Mouse (Mus musculus): Measurements from ENCODE around the gene Hist2h2ab. TPM values are rescaled to one million over a fixed set of nuclear protein-coding genes. Genes with fewer than 3 reads are reported as not detected.
A peak's percentile ranks its signal among the peaks of the same experiment; 100 is the strongest.
"Not testable (repeated sequence)": the region's sequence is repeated elsewhere in the genome, so short reads cannot be mapped to it uniquely, and the experiment has no call there.

Gene Hist2h2ab
- total RNA-seq, 2 experiments from 2014 or later = 9.4 to 10.4 TPM

GRCm38 (mm10) chr3:96236834-96237334, 17.2 kb downstream of the Hist2h2ab start:
- no peak for DNase-seq (ENCODE audit: low spot score in 2 of 2)

- no peak for DNase-seq (ENCODE audit: low spot score in 2 of 2)
These were observed 17.8 kb downstream of the Hist2h2ab start for GRCm38 (mm10) chr3:96237335-96237903.

DNA sequence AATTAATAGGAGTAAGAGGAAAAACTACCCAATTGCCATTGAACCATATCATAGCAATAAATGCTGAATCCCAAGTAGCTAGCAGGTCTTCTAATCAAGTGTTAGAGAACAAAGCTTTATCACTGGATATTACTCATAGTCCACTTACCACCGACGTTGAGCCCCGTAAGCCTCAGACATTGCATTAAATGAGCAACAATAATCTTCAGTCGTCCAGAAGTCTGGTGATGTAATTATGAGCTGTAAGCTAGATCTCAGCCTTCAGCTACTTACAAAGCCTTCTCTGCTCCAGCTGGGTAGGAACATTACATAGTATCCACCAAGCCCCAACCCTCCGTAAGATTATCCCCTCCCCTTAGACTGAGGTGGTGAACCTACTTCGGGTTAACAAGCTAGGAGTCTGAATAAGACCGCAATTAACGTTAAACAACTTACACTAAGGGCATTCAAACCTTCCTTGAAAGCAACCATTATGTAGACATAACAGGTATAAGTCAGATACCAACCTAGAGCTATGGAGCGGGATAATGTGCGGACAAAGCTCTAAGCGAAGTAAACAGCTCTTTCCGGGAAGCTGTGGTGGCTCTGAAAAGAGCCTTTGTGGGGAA, 18.3 kb downstream of the Hist2h2ab start:
- DNase-seq (ENCODE audit: low spot score in 2 of 2) = no peak

GRCm38 (mm10) chr3:96238954-96239793, 19.5 kb downstream of the Hist2h2ab start, which contains the start of gene Hist2h3c2:
Gene Hist2h3c2 (minus strand): TSS chr3:96239127.
- DNase-seq (ENCODE audit: low spot score in 2 of 2) = peak in 1 of 2 experiments; percentile 37

DNA sequence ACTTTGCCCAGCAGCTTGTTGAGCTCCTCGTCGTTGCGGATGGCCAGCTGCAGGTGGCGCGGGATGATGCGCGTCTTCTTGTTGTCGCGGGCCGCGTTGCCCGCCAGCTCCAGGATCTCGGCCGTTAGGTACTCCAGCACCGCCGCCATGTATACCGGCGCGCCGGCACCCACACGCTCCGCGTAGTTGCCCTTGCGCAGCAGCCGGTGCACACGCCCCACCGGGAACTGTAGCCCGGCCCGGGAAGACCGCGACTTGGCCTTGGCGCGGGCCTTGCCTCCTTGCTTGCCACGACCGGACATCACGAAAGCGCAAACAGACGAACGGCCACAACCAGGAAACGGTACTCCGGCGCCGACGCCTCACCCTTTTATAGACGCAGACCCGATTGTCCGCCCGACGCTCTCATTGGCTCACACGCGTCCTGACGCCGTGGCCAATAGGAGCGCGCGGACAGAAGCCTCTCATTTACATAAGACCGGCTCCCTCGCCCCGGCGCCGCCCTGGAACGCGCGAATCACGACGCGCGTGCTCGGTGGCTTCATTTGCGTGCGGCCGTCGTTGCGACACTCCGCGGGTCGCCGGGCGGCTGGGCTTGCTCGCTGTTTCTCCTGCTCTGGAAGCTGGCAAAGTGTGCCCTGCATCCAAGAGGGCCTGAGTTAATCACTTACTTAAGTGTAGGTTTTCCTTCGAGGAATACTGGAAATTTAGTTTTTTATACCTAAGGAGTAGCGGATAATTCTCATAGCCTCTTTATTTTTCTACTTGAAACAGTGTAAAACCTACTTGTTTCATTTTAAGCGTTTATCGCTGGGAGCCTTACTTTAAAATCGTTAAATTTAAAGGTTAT, 20.5 kb downstream of the Hist2h2ab start, which contains the start of gene Hist2h2aa2:
Gene Hist2h2aa2 (minus strand): TSS at position 328 of the 850 bp plus-strand sequence.
- DNase-seq (ENCODE audit: low spot score in 2 of 2) = peak; percentile 98

- no peak for DNase-seq (ENCODE audit: low spot score in 2 of 2)
These were observed 21.1 kb downstream of the Hist2h2ab start for GRCm38 (mm10) chr3:96240799-96241197.

DNA sequence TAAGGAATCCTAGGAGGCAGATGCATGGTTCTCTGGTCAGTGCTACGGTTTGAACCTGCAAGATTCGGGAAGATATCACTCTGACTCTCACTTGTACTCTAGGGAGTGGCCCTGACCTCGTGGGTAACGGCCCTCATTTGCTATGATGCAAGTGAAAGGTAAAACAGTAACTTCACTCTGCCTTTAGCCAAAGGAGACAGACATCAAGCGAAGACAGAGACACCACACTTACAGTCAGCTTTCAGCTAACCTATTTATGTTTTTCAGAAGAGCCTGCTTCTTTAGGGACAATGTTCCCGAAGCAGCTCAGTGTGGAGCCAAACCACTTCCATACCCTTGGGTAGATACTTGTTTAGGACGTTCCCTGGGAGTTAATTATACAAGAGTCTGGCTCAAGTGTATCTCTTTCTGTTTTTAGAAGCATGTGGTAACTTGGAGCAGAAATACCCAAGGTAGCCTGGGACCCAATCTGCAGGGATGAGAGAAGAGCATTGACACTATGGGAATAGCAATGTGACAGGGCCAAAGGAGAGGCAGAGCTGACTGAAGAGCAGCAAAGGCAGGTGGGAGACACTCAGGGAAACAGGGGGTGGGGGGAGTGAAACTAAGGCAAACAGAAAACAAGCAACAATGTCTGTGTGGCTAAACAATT, 24.4 kb downstream of the Hist2h2ab start:
- no peak for DNase-seq (ENCODE audit: low spot score in 2 of 2)

DNA sequence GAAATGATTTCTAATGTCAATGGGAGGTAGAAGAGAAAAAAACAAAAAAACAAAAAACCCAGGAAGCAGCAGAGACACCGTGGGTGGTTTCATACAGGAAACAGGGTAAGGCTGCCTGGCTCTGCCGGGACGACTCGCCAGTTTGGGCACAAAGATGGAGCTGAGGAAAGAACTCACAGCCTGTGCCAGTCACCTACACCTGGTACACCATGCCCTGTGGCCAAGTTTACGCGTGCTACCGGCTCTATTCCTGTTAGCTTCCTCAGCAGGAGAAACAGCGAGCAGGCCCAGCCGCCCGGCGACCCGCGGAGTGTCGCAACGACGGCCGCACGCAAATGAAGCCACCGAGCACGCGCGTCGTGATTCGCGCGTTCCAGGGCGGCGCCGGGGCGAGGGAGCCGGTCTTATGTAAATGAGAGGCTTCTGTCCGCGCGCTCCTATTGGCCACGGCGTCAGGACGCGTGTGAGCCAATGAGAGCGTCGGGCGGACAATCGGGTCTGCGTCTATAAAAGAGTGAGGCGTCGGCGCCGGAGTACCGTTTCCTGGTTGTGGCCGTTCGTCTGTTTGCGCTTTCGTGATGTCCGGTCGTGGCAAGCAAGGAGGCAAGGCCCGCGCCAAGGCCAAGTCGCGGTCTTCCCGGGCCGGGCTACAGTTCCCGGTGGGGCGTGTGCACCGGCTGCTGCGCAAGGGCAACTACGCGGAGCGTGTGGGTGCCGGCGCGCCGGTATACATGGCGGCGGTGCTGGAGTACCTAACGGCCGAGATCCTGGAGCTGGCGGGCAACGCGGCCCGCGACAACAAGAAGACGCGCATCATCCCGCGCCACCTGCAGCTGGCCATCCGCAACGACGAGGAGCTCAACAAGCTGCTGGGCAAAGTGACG, 25.6 kb downstream of the Hist2h2ab start, which contains the start of gene Hist2h2aa1:
Gene Hist2h2aa1 (plus strand): TSS at position 495 of the 884 bp plus-strand sequence.
- DNase-seq (ENCODE audit: low spot score in 2 of 2) = peak; percentile 85 to 90

DNA sequence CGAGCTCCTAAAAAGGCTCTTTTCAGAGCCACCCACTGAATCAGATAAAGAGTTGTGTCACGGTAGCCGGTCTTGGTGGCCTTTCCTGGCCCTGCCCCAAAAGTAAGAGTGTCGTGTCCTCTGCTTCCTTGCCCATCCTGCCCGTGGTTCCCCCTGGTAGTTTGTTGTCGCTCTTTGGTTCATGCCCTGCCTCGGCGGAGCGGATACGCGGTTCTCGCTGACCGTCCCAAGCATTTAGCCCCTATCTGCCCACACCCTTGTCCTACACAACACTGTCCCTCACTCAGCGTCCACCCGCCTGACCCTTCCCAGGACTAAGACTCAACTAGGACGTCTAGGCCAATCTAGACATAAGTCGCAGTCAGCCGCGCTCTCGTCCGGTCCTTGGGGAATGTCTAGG, 26.4 kb downstream of the Hist2h2ab start:
- DNase-seq (ENCODE audit: low spot score in 2 of 2) = not testable (repeated sequence)

- DNase-seq (ENCODE audit: low spot score in 2 of 2) = not testable (repeated sequence)
These were observed 26.8 kb downstream of the Hist2h2ab start, which contains the start of gene Hist2h3c1 for GRCm38 (mm10) chr3:96246427-96246856. Gene Hist2h3c1 (plus strand): TSS chr3:96246685.

DNA sequence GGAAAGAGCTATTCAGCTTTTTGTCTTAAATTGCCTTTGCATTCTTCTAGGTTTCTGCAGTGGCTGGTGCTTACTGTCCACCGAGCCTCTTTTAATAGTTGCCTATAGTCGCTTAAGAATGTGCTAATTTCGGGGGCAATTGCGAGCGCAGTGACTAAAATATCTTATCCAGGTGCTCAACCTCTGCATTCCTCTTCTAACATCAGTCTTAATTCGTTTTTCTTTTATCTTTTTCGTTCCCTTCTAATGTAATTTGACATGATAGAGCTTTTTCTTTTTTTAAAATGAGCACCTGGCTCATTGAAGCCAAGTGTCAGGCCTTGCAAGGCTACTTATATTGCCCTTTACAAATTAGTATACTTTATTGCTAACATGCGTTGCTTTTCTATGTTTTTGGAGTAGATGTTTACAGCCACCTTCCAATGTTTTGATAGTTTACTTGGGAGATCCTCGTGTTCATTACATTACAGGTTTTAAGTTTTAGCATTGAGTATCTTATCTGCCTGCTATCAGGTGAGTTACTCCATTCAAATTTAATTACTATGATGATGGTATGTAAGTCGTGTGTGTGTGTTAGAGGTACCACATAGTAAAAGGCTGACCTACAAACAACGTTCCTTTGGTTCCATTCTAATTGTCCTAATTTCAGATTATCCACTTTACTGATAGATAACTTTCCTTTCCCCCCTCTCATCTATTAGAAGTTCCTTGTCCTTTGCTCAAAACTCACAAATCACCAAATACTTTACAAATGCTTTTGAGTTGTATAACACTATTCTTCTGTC, 27.9 kb downstream of the Hist2h2ab start:
- DNase-seq (ENCODE audit: low spot score in 2 of 2) = no peak

DNA sequence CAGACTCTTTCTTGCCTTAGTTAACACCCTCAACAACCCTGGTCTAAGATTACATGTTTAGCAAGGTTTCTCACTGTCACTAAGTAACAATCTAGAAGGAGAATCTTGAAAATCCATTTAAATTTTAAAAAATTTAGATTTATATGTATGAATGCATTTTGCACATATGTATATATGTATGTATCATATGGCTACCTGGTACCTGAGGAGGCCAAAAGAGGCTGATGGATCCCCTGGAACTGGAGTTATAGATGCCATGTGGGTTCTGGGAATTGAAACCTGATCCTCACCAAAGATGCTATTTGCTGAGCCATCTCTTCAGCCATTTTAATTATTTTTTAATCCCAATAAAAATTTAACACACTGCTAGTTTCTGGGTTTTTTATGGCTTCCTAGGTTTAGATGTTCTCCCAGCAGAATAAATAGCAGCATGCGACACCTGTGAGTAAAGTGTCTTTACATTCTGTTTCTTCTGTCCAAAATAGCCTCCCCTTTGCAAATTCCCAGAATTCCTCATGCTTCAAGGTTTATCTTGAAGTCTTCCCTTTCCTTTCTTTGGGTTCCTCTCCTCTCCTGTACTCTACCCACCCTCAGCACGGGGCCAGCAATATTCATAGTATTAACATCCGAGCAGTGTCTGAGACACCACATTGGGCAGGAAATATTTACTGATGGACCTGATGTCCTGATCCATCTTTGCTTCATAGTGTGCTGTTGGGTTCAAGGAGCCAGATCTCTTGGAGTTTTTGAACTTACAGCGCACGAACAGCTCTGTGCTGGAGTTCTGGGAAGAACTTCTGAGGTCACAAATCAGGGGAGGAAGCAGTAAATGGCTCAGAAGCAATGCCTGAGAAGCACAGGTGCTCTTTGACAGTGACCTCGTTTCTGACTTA, 28.7 kb downstream of the Hist2h2ab start:
- DNase-seq (ENCODE audit: low spot score in 2 of 2) = no peak

DNA sequence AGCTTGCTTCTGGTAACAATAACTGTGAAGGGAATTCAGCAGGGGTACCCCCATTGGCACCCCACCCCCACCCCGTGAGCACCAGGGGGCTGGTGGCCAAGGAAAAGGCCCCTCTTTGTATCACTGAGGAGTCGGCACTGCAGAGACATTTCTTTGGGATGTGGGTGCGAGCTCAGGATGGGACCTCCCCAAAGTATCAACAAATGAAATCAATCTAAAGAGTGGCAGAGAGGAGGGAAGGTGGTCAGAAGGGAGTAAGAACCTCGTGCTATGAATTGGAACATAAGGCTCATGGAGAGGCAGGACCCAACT, 29.3 kb downstream of the Hist2h2ab start:
- DNase-seq (ENCODE audit: low spot score in 2 of 2) = no peak

DNA sequence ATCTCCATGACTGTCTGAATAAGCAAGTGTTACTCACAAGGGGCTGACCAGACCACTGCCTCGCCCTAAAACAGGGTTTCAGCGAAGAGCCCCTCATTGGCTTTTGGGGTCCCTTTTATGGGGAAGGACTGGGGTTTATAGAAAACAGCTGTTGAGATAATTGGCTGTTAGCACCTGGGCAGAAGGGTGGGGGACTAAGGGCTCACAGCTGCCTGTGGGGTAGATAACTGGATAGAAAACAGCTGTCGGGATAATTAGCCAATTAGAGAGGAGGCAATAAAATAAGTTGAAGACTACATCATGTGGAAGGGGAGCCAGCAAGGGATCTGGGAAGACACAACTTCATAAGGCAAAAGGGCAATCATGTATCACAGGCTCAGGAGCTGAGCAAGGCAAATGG, 31.2 kb downstream of the Hist2h2ab start:
- DNase-seq (ENCODE audit: low spot score in 2 of 2) = no peak

DNA sequence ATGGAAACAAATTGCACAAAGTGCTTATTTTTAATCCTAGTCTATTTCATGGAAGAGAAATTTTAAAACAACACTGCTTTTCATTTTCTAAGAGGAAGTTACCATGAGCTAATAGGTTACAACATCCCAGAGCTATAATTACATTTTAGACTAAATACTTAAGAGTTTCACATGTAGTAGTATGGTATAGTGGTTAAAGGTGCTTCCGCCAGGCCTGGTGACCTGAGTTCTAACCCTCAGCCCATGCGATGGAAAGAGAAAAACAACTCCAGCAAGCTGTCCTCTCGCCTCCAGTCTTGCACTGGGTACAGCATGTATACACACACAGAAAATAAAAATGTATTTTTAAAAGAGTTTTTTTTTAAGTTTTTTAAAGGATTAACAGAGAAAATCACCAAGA, 32.1 kb downstream of the Hist2h2ab start:
- no peak for DNase-seq (ENCODE audit: low spot score in 2 of 2)

GRCm38 (mm10) chr3:96254683-96255355, 35.2 kb downstream of the Hist2h2ab start:
- no peak for DNase-seq (ENCODE audit: low spot score in 2 of 2)
